Mouse (Mus musculus) MN1 (cell line): Measurements from ENCODE around the gene Col18a1.

Experiments
- DNase-seq: peaks from one replicate; pipeline ENCODE4 v3.0.0-alpha.2; 2016; ENCODE audit warnings: low spot score

Gene Col18a1

DNA sequence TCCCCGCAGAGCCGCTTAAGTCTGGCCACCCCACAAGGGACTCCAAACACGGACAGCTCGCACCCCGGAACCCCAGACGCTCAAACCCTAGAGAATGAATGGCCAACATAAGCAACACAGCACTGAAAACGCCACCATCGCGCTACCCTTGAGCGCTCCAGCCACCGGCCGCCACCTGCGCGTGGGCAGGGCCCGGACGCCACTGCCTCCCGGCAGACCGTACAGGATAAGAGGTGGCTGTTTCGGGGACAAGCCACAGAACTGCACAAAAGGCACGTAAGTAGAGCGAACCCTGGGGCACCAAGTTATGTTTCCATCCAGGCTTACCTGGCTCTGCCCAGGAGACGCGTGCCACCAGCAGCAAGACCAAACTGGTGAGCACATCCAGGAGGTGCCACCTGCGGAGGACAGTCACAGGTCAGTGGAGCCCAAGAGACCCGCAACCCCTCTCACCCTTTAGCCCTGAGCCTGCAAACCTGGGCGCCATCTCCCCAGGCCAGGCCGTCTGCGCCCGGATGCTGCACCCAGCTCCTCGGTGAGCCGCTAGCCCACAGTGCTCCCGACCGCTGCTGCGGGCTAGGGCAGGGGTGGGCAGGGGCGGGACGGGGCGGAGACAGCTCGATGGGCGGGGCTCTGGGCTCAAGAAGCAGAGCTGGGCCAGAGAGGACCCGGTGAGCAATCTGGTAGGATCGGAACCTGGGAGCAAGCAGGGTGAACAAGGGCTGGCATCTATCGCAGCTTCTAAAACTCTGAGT lies at the start of gene Col18a1:
Gene Col18a1, minus strand, starts transcription at position 586 of the 755 bp plus-strand sequence.
- peak; percentile 77 for DNase-seq

DNA sequence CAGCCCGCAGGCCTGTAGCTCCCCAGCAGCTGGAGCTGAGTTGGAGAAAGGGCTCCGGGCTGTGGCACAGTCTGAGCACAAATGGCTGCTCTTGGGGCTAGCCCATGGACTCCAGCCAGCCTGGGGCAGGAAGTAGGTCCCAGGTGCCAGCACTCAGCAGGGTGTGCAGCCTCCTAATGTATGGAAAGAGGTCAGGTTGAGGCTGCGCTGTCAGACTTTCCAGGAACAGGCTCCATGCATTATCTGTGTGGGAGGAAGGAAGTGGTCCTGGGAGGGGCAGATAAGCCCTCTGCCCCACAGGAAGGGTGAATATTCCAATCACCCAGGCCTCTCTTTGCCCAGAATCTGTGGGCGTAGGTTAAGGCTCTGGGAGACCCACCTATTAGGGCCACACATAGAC lies 49.3 kb upstream of the Col18a1 start:
- DNase-seq = peak; percentile 35

DNA sequence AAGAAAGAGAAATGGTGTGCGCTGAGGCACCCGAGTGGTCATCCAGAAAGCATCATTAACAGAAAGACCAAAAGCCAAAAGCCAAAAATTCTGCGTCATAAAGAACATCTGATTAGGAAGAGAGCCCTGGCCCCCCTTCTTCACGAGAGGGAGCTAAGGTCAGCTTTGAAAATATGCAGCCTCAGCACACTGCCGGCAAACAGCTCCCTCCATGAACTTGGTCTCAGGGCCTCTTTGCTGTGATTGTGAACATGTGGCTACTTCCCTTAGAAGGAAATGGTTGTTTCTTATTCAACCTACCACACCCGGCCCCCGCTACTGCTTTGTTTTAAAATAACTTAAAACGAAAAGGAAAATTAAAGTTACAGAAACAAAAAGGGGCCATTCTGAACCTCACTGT lies 48.2 kb upstream of the Col18a1 start:
- DNase-seq = no peak

DNA sequence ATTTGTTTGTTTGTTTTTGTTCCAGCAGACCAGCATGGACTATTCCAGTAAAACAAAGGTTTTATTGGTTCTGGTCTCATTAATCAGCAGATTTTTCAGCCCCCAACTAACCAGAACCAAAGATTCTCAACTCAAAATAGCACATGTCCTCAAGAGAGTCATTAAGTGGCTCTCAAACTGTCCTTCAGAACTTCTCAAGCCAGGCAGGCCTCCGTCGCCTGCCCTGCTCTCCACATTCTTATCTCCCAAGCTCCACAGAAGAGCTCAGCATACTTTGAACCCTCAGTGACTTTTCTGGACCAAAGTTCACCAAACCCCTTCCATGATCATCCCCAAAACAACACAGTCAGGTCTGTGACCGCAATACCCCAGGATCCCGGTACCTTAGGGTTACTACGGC lies 47.1 kb upstream of the Col18a1 start:
- DNase-seq = no peak

DNA sequence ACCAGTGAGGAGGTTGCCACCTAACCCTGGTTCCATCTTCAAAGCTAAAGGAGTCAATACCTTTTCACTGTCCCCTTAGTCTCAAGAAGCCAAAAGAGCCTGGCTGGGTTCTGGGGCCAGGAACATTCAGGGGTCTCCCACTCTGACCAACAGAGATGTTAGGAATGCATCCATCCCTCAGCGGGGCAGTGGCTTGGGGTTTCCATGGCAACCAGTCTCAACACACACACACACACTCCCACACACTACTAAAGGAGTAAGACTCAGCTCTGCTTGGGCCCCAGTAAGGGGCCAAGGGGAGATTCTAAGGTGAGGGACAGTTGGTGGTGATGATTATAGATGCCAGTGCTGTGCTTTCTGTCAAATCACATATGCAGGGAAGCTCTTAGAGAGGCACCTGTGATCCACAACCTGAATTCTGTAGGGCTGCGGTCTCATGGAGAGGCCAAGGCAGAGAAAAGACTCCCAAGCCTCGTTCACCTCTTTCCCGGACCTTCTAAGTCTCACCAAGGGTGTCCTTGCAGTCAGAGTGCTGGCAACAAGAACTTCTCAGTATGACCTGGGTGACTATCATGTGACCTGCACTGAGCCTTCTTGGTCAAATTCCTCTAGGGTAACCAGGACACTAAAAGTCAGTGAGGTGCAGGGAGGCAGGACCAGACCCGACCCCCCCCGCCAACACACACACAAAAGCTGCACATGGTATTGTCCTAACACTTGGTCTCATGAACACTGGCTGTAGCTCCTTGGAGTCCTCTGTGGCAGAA lies 46.2 kb upstream of the Col18a1 start:
- DNase-seq = no peak

DNA sequence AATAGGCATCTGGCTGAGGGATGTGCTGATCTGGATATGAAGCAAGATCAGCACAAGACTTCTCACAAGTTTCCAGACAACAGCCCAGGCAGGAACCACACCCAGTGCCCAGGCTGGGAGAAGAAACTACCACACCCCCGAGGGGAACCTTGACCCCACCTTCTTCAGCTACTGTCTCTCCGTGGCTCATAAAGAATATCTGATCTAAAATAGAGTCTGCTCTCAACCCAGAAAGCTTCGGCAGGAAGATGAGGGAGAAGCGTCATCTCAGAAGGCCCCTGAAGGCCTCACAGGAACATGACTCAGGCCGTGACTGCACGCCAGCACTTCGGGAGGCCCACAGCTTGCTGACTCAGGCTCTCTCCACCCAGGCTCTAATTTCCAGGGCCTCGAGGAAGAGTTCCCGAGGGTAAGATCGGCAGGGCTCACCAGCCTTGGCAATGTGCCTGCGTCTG lies 44.8 kb upstream of the Col18a1 start:
- peak; percentile 92 for DNase-seq

DNA sequence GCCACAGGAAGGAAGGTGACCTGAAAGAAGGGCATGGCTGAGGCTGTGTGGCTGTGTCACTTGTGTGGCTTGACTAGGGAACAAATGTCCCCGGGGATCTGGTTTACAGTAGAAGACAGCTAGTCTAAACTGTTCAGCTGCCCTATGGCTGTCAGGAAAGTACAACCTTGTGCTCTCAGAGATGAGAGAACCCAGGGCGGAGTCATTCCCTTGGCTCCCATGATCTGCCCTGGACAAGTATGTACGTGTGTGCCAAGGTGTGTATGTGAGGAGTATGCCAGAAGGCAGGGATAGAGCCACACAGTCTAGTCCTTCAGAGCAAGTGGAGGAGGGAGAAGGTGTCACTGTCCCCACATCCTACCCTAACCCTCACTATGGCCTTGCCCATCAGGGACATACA lies 44.3 kb upstream of the Col18a1 start:
- no peak for DNase-seq

DNA sequence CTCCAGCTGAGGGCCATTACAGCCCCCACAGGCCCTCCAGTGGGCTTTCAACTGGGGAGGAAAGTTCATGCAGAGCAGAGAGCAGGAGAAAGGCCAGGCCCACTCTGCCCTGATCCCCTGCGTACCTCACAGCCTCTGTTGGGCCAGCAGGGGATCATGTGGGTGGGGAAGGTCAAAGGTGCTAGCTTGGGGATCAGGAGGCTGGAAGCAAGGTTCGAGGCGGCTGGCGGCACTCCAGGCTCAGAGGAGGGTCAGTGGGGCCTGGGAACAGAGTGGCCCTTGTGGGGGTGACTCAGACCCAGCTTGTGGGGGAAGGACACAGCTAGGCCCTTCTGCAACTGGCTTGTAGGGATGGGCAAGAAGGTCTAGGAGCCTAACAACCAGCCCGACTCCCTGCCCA lies 42.9 kb upstream of the Col18a1 start:
- DNase-seq = no peak

DNA sequence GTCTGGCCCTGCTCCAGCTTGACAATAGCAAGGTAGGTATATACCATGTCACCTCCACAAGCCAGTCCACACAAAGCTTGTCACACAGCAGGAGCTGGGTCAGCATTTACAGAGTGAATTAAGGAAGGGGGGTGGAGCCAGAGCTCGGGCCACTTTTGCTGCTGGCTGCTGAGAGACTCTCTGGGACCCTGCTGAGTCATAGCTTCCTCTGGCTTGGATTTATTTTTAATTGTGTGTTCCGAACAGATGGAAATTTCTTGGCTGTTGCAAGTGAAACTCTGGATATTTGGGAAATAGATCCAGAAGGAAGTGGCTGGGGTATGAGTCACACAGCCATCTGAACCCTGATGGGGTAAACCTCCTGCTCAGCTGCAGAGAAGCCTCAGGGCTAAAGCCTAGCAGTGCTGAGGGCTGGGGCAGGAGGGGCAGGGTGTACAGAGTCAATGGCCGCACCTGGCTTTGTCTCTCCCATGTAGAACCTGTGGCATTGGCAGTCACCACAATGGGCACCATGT lies 40.3 kb upstream of the Col18a1 start:
- peak; percentile 93 for DNase-seq

DNA sequence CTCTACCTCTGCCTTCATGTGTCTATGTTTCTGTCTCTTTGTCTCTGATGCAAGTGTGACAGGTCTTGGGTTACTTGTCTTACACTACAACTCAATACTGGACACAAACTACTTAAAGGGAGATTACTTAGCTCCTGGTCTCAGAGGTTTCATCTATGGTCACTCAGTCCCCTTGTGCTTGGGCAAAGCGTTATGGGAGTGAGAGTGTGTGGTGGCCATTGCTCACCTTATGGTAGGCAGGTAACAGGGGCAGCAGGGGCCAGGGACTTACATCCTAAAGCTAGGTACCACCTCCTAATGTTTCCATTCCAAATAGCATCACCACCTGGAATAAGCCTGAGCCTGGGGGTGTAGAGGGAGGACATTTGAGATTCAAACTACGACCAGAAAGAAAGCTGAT lies 39.8 kb upstream of the Col18a1 start:
- DNase-seq = no peak

DNA sequence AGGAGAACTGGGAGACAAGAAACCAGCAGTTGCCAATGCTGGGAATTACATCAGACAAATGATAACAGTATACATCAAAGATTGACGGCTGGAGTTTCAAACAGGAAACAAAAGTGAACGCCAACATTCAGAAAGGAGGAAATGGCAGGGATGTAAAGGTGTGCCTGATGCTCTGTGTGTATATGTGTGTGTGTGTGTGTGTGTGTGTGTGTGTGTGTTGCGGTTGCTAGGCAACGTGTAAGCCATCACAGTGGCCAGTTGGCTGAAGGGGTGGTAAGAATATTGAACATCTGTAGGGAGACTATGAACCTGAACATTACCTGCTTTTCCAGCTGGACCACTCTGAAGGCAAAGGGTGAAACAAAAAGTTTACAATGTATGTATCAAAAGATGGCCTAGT lies 37.6 kb upstream of the Col18a1 start:
- no peak for DNase-seq

DNA sequence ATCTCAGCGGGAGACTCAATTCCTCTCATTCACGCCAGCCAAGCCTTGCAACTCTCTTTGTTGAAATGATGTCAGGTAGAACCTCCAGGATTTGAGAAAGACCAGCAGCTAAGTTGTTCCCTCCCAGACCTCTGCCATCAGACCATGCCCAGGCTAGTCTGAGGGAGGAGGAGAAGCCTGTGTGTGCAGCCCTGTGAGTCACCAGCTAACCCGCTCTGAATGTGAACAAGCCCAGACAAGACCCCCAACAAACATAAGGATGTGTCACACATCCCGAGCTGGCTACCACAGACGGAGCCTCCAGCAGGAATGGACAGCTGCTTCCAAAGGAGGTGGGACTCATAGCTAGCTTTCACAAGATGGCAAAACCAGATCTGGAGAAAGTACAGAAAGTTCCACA lies 35.6 kb upstream of the Col18a1 start:
- DNase-seq = no peak

DNA sequence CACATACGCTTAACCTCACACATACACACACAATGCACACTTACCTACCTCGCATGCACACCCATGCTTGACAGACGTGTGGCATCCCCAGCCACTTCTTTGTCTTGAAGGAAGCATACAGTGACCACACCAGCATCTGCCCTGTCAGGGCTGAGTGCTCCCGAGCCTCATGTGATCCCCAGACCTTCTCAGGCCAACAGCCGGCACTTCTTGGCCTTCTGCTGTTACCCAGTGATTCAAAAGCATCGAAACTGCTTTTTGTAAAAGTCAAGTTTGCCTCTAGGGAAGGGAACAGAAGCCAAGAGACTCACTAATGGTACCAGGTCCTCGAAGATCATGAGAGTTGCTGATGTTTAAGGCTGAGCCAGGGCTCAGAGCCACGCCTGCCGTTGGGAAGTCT lies 33.9 kb upstream of the Col18a1 start:
- no peak for DNase-seq

DNA sequence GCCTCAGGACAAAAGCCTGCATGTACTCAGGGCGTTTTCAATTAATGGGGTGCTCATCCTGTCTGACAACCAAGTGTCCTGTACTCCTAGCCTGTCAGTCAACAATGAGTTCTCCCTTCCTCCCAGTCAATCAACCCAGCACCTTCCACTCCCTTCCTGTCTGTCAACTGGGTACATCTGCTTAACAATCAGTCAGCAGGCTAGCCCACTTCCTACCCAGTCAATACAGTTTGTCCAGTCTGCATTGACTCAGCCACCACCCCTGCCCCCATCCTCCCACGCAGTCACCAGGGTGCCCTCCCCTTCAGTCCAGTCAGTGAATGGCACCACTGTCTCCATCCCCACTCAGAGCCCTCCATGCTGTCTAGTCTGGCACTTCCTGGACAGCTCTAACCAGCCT lies 32.9 kb upstream of the Col18a1 start:
- no peak for DNase-seq

DNA sequence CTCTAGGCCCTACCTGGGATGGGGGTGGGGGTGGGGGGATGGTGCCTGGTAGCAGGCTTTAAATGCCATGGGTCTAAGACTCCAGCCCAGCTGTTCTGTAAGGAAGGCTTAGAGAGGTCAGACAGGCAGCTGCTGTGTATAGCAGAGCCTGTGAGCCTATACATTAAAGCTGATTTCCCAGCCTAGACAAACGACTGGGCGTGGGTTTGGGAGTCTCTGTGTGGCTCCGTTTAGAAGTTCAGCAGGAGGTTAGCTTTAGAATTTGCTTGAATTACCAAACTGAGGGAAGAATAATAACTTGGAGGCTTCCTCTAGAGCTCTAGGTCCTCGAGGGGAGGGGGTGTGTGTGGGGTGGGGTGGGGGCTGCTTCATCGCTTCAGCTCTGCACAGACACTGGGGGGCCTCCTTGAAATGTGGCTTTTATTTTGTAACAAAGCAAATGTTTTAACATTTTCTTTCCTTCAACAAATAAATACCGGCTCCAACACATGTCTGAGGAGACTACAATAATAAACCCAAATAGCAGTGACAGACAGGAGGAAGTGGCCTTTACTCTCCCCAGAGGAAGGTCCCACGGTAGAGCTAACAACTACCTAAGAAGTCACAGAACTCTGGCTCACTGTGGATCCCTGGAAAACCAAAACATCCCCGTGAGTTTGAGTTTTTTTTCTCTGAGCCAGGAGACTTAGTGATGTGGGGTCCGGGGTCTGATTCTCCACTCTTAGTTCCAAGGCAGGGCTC lies 31.3 kb upstream of the Col18a1 start:
- DNase-seq = no peak

DNA sequence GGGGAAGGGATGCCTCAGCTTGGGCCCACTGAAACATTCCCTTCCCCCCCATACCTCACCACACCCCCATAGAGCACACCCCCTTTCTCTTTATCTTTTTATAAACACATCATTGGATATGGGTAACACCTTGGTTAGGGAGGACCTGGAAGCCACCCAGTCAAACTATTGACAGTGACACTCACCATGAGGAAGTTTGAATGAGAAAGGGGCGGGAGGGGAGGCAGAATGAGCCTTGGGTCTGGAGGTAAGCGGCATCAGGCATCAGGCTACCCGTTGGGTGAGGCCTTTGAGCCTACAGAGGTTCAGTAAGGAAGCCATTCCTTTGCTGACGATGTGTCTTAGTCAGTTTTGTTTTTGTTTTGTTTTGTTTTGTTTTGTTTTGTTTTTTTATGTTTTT lies 30.3 kb upstream of the Col18a1 start:
- no peak for DNase-seq

DNA sequence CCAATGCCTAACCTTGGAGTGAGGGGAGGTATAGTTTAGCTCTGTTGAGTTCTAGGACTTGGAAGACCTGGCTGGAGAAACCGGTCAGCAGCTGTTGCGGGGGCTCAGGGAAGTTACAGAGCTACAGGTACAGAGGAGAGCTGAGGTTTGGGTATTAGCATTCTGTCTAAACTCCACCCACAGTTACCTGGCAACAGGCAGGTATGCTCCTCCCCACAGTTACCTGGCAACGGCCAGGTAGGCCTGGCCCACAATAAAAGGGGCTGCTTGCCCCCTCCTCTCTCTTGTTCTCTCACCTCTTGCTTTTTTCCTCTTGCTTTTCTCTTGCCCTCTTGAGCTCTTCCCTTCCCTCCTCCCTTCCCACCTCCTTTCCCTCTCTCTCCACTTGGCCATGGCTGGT lies 29.8 kb upstream of the Col18a1 start:
- no peak for DNase-seq

DNA sequence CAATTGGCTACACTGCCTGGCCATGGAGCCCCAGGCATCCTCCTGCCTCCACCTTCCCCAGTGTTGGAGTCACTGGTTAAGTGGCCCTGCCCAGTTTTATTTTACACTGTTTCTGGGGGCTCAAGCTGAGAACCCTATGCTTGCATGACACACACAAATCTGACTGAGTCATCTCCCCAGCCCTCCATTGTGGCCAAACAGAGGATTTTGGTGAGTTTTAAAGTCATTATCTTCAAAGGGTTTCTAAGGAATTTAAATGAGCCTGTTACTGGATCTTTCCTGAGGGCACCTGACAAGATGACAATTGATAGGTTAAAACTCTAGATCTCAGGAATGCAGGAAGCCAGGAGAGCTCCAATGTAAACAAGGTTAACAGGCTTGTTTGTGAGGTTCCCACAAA lies 27.1 kb upstream of the Col18a1 start:
- DNase-seq = no peak

DNA sequence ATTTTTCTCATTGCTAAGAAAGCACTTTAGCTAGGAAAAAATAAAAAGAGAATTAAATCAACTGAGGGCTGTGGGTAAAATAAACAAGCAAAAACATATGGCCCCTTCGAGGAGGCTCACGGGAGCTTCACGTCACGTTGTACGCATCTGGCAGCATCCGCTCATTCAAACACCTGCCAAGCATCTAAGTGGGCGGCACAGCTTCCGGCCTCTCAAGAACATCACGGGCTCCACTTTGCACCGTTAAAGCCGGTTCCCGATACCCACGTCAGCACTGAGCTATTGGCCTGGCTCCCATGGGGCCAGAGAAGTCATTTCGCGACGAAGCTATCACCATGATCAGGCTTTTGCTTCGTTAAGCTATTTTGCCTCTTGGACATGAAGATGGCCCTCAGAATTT lies 26.4 kb upstream of the Col18a1 start:
- DNase-seq = no peak

DNA sequence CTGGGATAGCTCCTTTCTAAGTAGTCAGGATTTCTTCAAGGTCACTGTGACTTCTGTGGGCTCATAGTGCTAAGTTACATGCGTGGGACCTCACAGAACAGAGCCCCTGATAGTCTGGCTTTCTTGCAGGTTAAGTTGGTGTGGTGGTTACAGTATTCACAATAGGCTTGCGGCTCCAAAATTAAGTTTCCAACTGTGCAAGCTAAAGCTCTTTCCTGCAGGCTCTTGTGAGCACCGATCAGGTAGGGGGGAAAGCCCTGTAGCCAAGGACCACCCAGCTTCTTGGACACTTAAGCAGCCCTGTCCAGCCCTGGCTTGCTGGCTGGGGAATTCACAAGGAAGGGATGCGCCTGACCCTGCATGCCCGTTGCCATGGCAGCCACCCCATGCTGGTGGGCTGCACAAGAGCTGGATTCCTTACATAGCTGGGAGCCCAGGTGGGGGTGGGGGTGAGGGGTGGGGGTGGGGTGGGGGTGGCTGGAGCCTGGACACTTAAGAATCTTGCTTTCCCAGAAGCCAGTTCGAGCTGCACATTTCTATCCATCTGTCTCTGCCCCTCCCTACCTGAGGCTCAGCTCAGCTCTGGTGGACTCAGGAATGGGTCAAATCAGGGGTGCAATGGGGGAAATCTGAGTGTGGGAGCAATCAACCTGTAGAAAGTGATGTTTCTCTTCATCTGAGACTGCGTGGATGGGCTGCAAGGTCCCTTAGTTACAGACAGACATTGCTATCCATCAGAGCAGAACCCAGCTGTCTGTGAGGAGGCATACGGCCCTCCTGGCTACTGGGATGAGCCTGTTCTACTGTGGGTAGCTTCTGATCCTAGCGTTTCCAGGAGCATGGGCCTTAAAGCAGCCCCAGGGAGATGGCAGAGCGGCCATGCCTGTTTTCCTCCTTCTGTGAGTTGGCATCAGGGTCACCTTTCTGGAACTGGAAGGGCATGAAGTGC lies 24.9 kb upstream of the Col18a1 start:
- DNase-seq = no peak

DNA sequence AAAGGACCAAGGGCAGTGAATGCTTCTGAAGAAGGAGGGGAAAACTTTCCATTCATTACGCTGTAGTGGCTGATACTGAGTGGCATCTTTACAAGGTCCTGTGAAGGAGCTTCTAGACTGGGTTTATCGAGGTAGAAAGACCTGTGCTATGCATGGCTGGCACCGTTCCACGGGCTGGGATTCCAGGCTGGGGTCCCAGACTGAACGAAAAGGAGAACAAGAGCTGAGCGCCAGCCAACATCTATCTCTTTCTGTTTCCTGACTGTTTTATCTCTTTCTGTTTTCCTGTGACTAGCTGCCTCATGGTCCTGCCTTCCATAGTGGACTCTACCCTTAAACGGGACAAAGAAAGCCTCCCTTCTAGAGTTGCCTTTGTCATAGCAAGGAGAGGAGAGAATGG lies 21.1 kb upstream of the Col18a1 start:
- no peak for DNase-seq
